Comparison of ENCODE assay signal across 13 mouse cellular contexts in genomic region chr3:41450696-41451095, GRCm38 (mm10).
DNase-seq lines count a peak whose midpoint lies in the region.
"Had no signal": no experiment of that assay in that cellular context is flagged by ENCODE, and none has a peak within 500 bp of the region (broad histone marks: within the 10 kb centered on the region; RNA-seq: fewer than 3 reads in every experiment).

No protein-coding gene starts in this region.

- DNase-seq in embryo, embryonic 10 days (ENCODE audit: low spot score): peak; percentile 15
- DNase-seq in embryo, embryonic 11 days: no peak
- peak; percentile 6 for DNase-seq in urinary bladder, postnatal 14 days (ENCODE audit: low spot score)
- no peak for DNase-seq in urinary bladder, postnatal 25 days (ENCODE audit: low spot score)
- peak; percentile 47 for DNase-seq in NIH3T3 (ENCODE audit: low read depth)
- DNase-seq in skeletal muscle tissue, adult 2 months (ENCODE audit: low read depth, low spot score): peak; percentile 18
- DNase-seq in cerebellum, adult 18-20 months: no peak
- no peak for DNase-seq in cerebellum, adult 11-12 months
- DNase-seq: adrenal gland, postnatal 14 days; cerebellum, adult 2 months; cerebellum, postnatal 25 days; heart, adult 2 months; kidney, adult 2 months had no signal

Comparison
In these comparisons a context has a peak if more than half of its experiments do, and no peak if none do; other contexts are left out.
1. DNase-seq: peak in embryo, embryonic 10 days (single experiment), urinary bladder, postnatal 14 days (single experiment), NIH3T3 (single experiment) and skeletal muscle tissue, adult 2 months (single experiment); none in embryo, embryonic 11 days (single experiment), urinary bladder, postnatal 25 days (single experiment), cerebellum, adult 18-20 months (0 of 2) and cerebellum, adult 11-12 months (single experiment).